In genomic region chr11:117827386-117827785, GRCm38 (mm10) we compare ENCODE assay signal across 11 mouse cellular contexts. TPM values are rescaled to one million over a fixed set of nuclear protein-coding genes. Genes with fewer than 3 reads are reported as not detected.
DNase-seq lines count a peak whose midpoint lies in the region; ATAC-seq and TF ChIP-seq lines count a peak whose summit lies in the region.
"Had no signal": no experiment of that assay in that cellular context is flagged by ENCODE, and none has a peak within 500 bp of the region (broad histone marks: within the 10 kb centered on the region; RNA-seq: fewer than 3 reads in every experiment).

No protein-coding gene starts in this region.

- H3K9me3 ChIP-seq in heart, embryonic 12.5 days (replicated peaks) = no peaks in the 10 kb centered on the region
- H3K9me3 ChIP-seq in liver, embryonic 13.5 days (replicated peaks) = no peaks in the 10 kb centered on the region
- H3K9me3 ChIP-seq: hindbrain, embryonic 13.5 days; midbrain, embryonic 12.5 days had no signal

- ATAC-seq in heart, embryonic 12.5 days (ENCODE audit: insufficient number of reproducible peaks, low FRiP score) = no peak
- no peak for ATAC-seq in liver, embryonic 13.5 days (ENCODE audit: low read depth)

- WGBS in heart, embryonic 12.5 days = 49% methylated on average over 3 of the region's 3 CpGs
- 28% methylated on average over 3 of the region's 3 CpGs for WGBS in thymus, adult 2 months
- 64% methylated on average over 3 of the region's 3 CpGs for WGBS in liver, embryonic 13.5 days (ENCODE audit: insufficient replicate concordance)

- H3K9ac ChIP-seq in heart, embryonic 12.5 days = peak overlapping the region; percentile 61
- peak overlapping the region; percentile 97 for H3K9ac ChIP-seq in liver, embryonic 13.5 days
- H3K9ac ChIP-seq: hindbrain, embryonic 13.5 days had no signal

- no peak for TF ChIP-seq CTCF in thymus, adult 2 months (IDR thresholded peaks at IDR 0.05; ENCODE audit: borderline replicate concordance, control insufficient read depth, extremely low read depth, insufficient read depth, low read length, poor library complexity)

- peak overlapping the region; percentile 92 for H3K4me2 ChIP-seq in heart, embryonic 12.5 days
- peak overlapping the region; percentile 96 for H3K4me2 ChIP-seq in liver, embryonic 13.5 days

- peaks cover 87% of the 10 kb centered on the region for H3K4me1 ChIP-seq in heart, embryonic 12.5 days (replicated peaks)
- H3K4me1 ChIP-seq in thymus, adult 2 months (replicated peaks; ENCODE audit: control insufficient read depth, insufficient read depth, low read length) = peaks cover 60% of the 10 kb centered on the region
- peaks cover 91% of the 10 kb centered on the region for H3K4me1 ChIP-seq in liver, embryonic 13.5 days (replicated peaks)

- H3K4me3 ChIP-seq in heart, embryonic 12.5 days = peak overlapping the region; percentile 7; the same call in 1 of the 2 replicates
- no peak overlapping the region; the same call in 1 of the 2 replicates for H3K4me3 ChIP-seq in thymus, adult 2 months (ENCODE audit: control insufficient read depth, insufficient read depth, low read length)
- H3K4me3 ChIP-seq in liver, embryonic 13.5 days (replicated peaks) = no peak overlapping the region
- H3K4me3 ChIP-seq: hindbrain, embryonic 13.5 days; midbrain, embryonic 12.5 days had no signal

- intact Hi-C loops in heart, postnatal 25 days (cut with DNase I) = no loop called here
- intact Hi-C loops in left cerebral cortex, postnatal 4 days (cut with DNase I) = loop anchor here (10.0 kb wide), 3 partner anchors 123 to 753 kb away; no protein-coding TSS in a partner anchor

- peaks cover 14% of the 10 kb centered on the region for H3K36me3 ChIP-seq in heart, embryonic 12.5 days
- H3K36me3 ChIP-seq in thymus, adult 2 months (ENCODE audit: control insufficient read depth, insufficient read depth, low read length) = no peaks in the 10 kb centered on the region
- H3K36me3 ChIP-seq in liver, embryonic 13.5 days = peaks cover 20% of the 10 kb centered on the region
- H3K36me3 ChIP-seq: hindbrain, embryonic 13.5 days had no signal

- no peak for DNase-seq in heart, postnatal 25 days (ENCODE audit: low spot score)
- DNase-seq in thymus, adult 2 months = peak; percentile 36
- no peak for DNase-seq in thymus, postnatal 10 days (ENCODE audit: low spot score in 2 of 2)
- DNase-seq in liver, embryonic 13.5 days = no peak
- DNase-seq in thymus, postnatal 4 days = peak; percentile 42
- no peak for DNase-seq in gastrocnemius, adult 8-10 months (ENCODE audit: low spot score in 2 of 2)
- no peak for DNase-seq in left cerebral cortex, postnatal 4 days
- DNase-seq: embryo, embryonic 11 days had no signal

- no peak for TF ChIP-seq POLR2A in thymus, adult 2 months (IDR thresholded peaks at IDR 0.05; ENCODE audit: control insufficient read depth, extremely low read depth, insufficient read depth, low read length, poor library complexity)

- H3K27ac ChIP-seq in heart, embryonic 12.5 days (ENCODE audit: poor library complexity, severe bottlenecking) = peak overlapping the region; percentile 97
- H3K27ac ChIP-seq in thymus, adult 2 months (ENCODE audit: control insufficient read depth, insufficient read depth, low read length) = peak overlapping the region; percentile 90
- peak overlapping the region; percentile 44 for H3K27ac ChIP-seq in liver, embryonic 13.5 days
- H3K27ac ChIP-seq: hindbrain, embryonic 13.5 days; midbrain, embryonic 12.5 days had no signal

- no peaks in the 10 kb centered on the region for H3K27me3 ChIP-seq in heart, embryonic 12.5 days (replicated peaks)
- H3K27me3 ChIP-seq in thymus, adult 2 months (ENCODE audit: control insufficient read depth, insufficient read depth, low read length) = no peaks in the 10 kb centered on the region
- no peaks in the 10 kb centered on the region for H3K27me3 ChIP-seq in liver, embryonic 13.5 days
- H3K27me3 ChIP-seq: hindbrain, embryonic 13.5 days; midbrain, embryonic 12.5 days had no signal

RNA-seq across cellular contexts. Expression of gene Tk1, which starts 1.5 kb away (rescaled TPM):
- polyA plus RNA-seq in heart, embryonic 12.5 days (2016; fragmentation: Nextera tagmentation; extraction: Ambion mirVana) = 101 and 105 TPM in 2 replicates
- total RNA-seq in heart, postnatal 25 days (2021) = 1 to 10 TPM; 2.3 to 3.2 TPM
- 130 and 167 TPM in 2 replicates for polyA plus RNA-seq in thymus, adult 2 months (2012; rRNA removed)
- polyA plus RNA-seq in liver, embryonic 13.5 days (2015; fragmentation: Nextera tagmentation; extraction: Ambion mirVana) = 150 TPM in 2 replicates
- total RNA-seq in gastrocnemius, adult 8-10 months (2022) = 1 to 10 TPM; 2.5 to 5.4 (median 4.1) TPM
- total RNA-seq in left cerebral cortex, postnatal 4 days (2021) = 1 to 10 TPM; 8.9 to 9.0 TPM

RNA-seq across cellular contexts. Expression of gene Afmid, which starts 1.7 kb away (rescaled TPM):
- polyA plus RNA-seq in heart, embryonic 12.5 days (2016; fragmentation: Nextera tagmentation; extraction: Ambion mirVana) = 10.5 and 13.5 TPM in 2 replicates
- 1 to 10 TPM; 4.3 to 5.6 TPM for total RNA-seq in heart, postnatal 25 days (2021)
- polyA plus RNA-seq in thymus, adult 2 months (2012; rRNA removed) = 17.7 and 18.2 TPM in 2 replicates
- 7.8 and 8.8 TPM in 2 replicates for polyA plus RNA-seq in liver, embryonic 13.5 days (2015; fragmentation: Nextera tagmentation; extraction: Ambion mirVana)
- 1 to 10 TPM; 2.0 to 4.6 (median 3.4) TPM for total RNA-seq in gastrocnemius, adult 8-10 months (2022)
- 10 to 100 TPM in 1 of 2 experiments, 1 to 10 TPM in 1; 7.8 to 11.5 TPM for total RNA-seq in left cerebral cortex, postnatal 4 days (2021)

RNA-seq across cellular contexts. Expression of gene Gm20708, which starts 17.9 kb away (rescaled TPM):
- polyA plus RNA-seq in heart, embryonic 12.5 days (2016; fragmentation: Nextera tagmentation; extraction: Ambion mirVana) = 0.78 and 0.82 TPM in 2 replicates
- total RNA-seq in heart, postnatal 25 days (2021) = 1 to 10 TPM in 1 of 2 experiments, under 1 TPM in 1; 0.36 to 1.2 TPM
- 0.06 TPM in 1 of 2 replicates, not detected in the other for polyA plus RNA-seq in thymus, adult 2 months (2012; rRNA removed)
- 0.30 TPM in 1 of 2 replicates, not detected in the other for polyA plus RNA-seq in liver, embryonic 13.5 days (2015; fragmentation: Nextera tagmentation; extraction: Ambion mirVana)
- 1 to 10 TPM in 2 of 4 experiments, under 1 TPM in 1, not detected in 1; 0.46 to 1.2 (median 1.1) TPM for total RNA-seq in gastrocnemius, adult 8-10 months (2022)
- 1 to 10 TPM; 4.4 to 5.1 TPM for total RNA-seq in left cerebral cortex, postnatal 4 days (2021)

RNA-seq across cellular contexts. Expression of gene Syngr2, which starts 17.9 kb away (rescaled TPM):
- polyA plus RNA-seq in heart, embryonic 12.5 days (2016; fragmentation: Nextera tagmentation; extraction: Ambion mirVana) = 68.9 and 69.3 TPM in 2 replicates
- 100 to 1,000 TPM; 109 to 113 TPM for total RNA-seq in heart, postnatal 25 days (2021)
- 286 and 322 TPM in 2 replicates for polyA plus RNA-seq in thymus, adult 2 months (2012; rRNA removed)
- 50.5 and 55.3 TPM in 2 replicates for polyA plus RNA-seq in liver, embryonic 13.5 days (2015; fragmentation: Nextera tagmentation; extraction: Ambion mirVana)
- 100 to 1,000 TPM; 182 to 198 (median 184) TPM for total RNA-seq in gastrocnemius, adult 8-10 months (2022)
- 10 to 100 TPM in 1 of 2 experiments, 1 to 10 TPM in 1; 9.2 to 14.1 TPM for total RNA-seq in left cerebral cortex, postnatal 4 days (2021)

RNA-seq across cellular contexts. Expression of gene Birc5, which starts 21.7 kb away (rescaled TPM):
- polyA plus RNA-seq in heart, embryonic 12.5 days (2016; fragmentation: Nextera tagmentation; extraction: Ambion mirVana) = 250 and 252 TPM in 2 replicates
- total RNA-seq in heart, postnatal 25 days (2021) = 1 to 10 TPM in 1 of 2 experiments, under 1 TPM in 1; 0.73 to 1.3 TPM
- 75.4 and 87.2 TPM in 2 replicates for polyA plus RNA-seq in thymus, adult 2 months (2012; rRNA removed)
- polyA plus RNA-seq in liver, embryonic 13.5 days (2015; fragmentation: Nextera tagmentation; extraction: Ambion mirVana) = 407 and 437 TPM in 2 replicates
- total RNA-seq in gastrocnemius, adult 8-10 months (2022) = under 1 TPM in 1 of 4 experiments, not detected in 3; 0.24 TPM
- 1 to 10 TPM; 6.3 to 6.7 TPM for total RNA-seq in left cerebral cortex, postnatal 4 days (2021)

Comparison
In these comparisons a context has a peak if more than half of its experiments do, and no peak if none do; other contexts are left out.
1. DNase-seq: peak in thymus, adult 2 months (single experiment) and thymus, postnatal 4 days (single experiment); none in heart, postnatal 25 days (single experiment), thymus, postnatal 10 days (0 of 2), liver, embryonic 13.5 days (single experiment), gastrocnemius, adult 8-10 months (0 of 2) and left cerebral cortex, postnatal 4 days (single experiment).
2. H3K27ac ChIP-seq: peak in every context shown above with its lines; median percentile 97 in heart, embryonic 12.5 days; 90 in thymus, adult 2 months; 44 in liver, embryonic 13.5 days.